Mouse (Mus musculus) activated CD4-positive, CD25-positive, alpha-beta regulatory T cell, adult 4 months (primary cell): ENCODE data around the gene Rag2. TPM values are rescaled to one million over a fixed set of nuclear protein-coding genes. Genes with fewer than 3 reads are reported as not detected.

Source experiments
- polyA plus RNA-seq, 2 experiments: library from polyadenylated mRNA; unstranded; fragments of 100-300 nt; shearing (Covaris generic); gene quantifications; one replicate each; pipeline ENCODE4 v1.2.1; 2017

The Rag2 gene
- polyA plus RNA-seq, 2 experiments from 2014 or later = not detected

Other genes starting within 250 kb of the Rag2 start
- not detected for gene Rag1, start 24.8 kb downstream of the Rag2 start, polyA plus RNA-seq
- 1 to 10 TPM; 2.4 to 2.5 TPM for gene B230118H07Rik, start 24.8 kb downstream of the Rag2 start, polyA plus RNA-seq
- 10 to 100 TPM; 14.1 to 14.8 TPM for gene Traf6, start 53.7 kb downstream of the Rag2 start, polyA plus RNA-seq